25 mouse cellular contexts compared by ENCODE assay signal in genomic region chr1:195021831-195022230, GRCm38 (mm10).
DNase-seq lines count a peak whose midpoint lies in the region; ATAC-seq and TF ChIP-seq lines count a peak whose summit lies in the region.
"Had no signal": no experiment of that assay in that cellular context is flagged by ENCODE, and none has a peak within 500 bp of the region (broad histone marks: within the 10 kb centered on the region; RNA-seq: fewer than 3 reads in every experiment).

No protein-coding gene starts in this region.

- H3K36me3 ChIP-seq in hindbrain, embryonic 11.5 days (ENCODE audit: control insufficient read depth, insufficient read depth, low read length): no peaks in the 10 kb centered on the region
- H3K36me3 ChIP-seq: heart, embryonic 15.5 days; hindbrain, embryonic 12.5 days had no signal

- no peak overlapping the region for H3K9ac ChIP-seq in hindbrain, embryonic 11.5 days (ENCODE audit: low read depth, low read length)
- H3K9ac ChIP-seq: forebrain, embryonic 13.5 days; heart, embryonic 12.5 days; heart, embryonic 15.5 days; hindbrain, embryonic 12.5 days; hindbrain, embryonic 15.5 days had no signal

- peak; percentile 41 for DNase-seq in heart, adult 11 months
- no peak for DNase-seq in heart, postnatal 4 days
- peak; percentile 21 for DNase-seq in 416B (ENCODE audit: low read depth)
- no peak for DNase-seq in hindbrain, embryonic 11.5 days (ENCODE audit: low spot score)
- DNase-seq: adrenal gland, adult 2 months; adrenal gland, postnatal 14 days; B cell, adult 2 months; cerebellum, adult 11-12 months; cerebellum, adult 8-10 months; cerebellum, postnatal 10 days; cerebellum, postnatal 36 days; gastrocnemius, postnatal 14 days; heart, postnatal 10 days; heart, postnatal 36 days had no signal

- no peak for TF ChIP-seq CTCF in cortical plate, adult 2 months (IDR thresholded peaks at IDR 0.05; ENCODE audit: extremely low read depth, insufficient read depth, low read length)

- no peak for ATAC-seq in megakaryocyte-erythroid progenitor cell, adult 5-6 weeks (replicated peaks; ENCODE audit: low FRiP score, low TSS enrichment, poor library complexity, severe bottlenecking)
- no peak for ATAC-seq in hindbrain, embryonic 11.5 days (ENCODE audit: low FRiP score)
- ATAC-seq: forebrain, embryonic 13.5 days; forebrain, embryonic 16.5 days had no signal

- no peak for TF ChIP-seq POLR2A in cortical plate, adult 2 months (IDR thresholded peaks at IDR 0.05; ENCODE audit: extremely low read depth, insufficient read depth, low read length)

- H3K4me2 ChIP-seq in hindbrain, embryonic 11.5 days (replicated peaks; ENCODE audit: low read depth, low read length): no peak overlapping the region
- H3K4me2 ChIP-seq: forebrain, embryonic 13.5 days; heart, embryonic 12.5 days; heart, embryonic 15.5 days; hindbrain, embryonic 12.5 days; hindbrain, embryonic 15.5 days had no signal

- H3K9me3 ChIP-seq in hindbrain, embryonic 11.5 days (ENCODE audit: control insufficient read depth, low read length): no peaks in the 10 kb centered on the region
- H3K9me3 ChIP-seq: forebrain, embryonic 10.5 days; forebrain, embryonic 13.5 days; G1E; heart, embryonic 12.5 days; heart, embryonic 15.5 days; hindbrain, embryonic 12.5 days; hindbrain, embryonic 15.5 days had no signal

- peak overlapping the region; percentile 22; the same call in 1 of the 2 replicates for H3K4me3 ChIP-seq in cortical plate, adult 2 months (ENCODE audit: insufficient read depth, low read length)
- no peak overlapping the region for H3K4me3 ChIP-seq in hindbrain, embryonic 11.5 days (ENCODE audit: low read depth, low read length)
- H3K4me3 ChIP-seq: forebrain, embryonic 10.5 days; forebrain, embryonic 13.5 days; heart, embryonic 12.5 days; heart, embryonic 15.5 days; hindbrain, embryonic 12.5 days; hindbrain, embryonic 15.5 days had no signal

- WGBS in hindbrain, embryonic 11.5 days: 85% methylated on average over 2 of the region's 2 CpGs

- no peaks in the 10 kb centered on the region for H3K27me3 ChIP-seq in hindbrain, embryonic 11.5 days (ENCODE audit: control insufficient read depth, insufficient read depth, low read length)
- H3K27me3 ChIP-seq: CH12.LX; forebrain, embryonic 13.5 days; heart, embryonic 12.5 days; heart, embryonic 15.5 days; hindbrain, embryonic 12.5 days; hindbrain, embryonic 15.5 days had no signal

- peaks cover 11% of the 10 kb centered on the region; the same call in 1 of the 2 replicates for H3K4me1 ChIP-seq in cortical plate, adult 2 months (ENCODE audit: control insufficient read depth, insufficient read depth, low read length)
- no peaks in the 10 kb centered on the region for H3K4me1 ChIP-seq in hindbrain, embryonic 11.5 days (replicated peaks; ENCODE audit: control insufficient read depth, insufficient read depth, low read length)

- H3K27ac ChIP-seq in cortical plate, adult 2 months (ENCODE audit: insufficient read depth, low read length): no peak overlapping the region
- no peak overlapping the region for H3K27ac ChIP-seq in hindbrain, embryonic 11.5 days (ENCODE audit: low read depth, low read length)
- H3K27ac ChIP-seq: forebrain, embryonic 10.5 days; forebrain, embryonic 13.5 days; heart, embryonic 15.5 days; hindbrain, embryonic 12.5 days; hindbrain, embryonic 15.5 days had no signal

Comparison
In these comparisons a context has a peak if more than half of its experiments do, and no peak if none do; other contexts are left out.
1. DNase-seq: peak in heart, adult 11 months (single experiment) and 416B (single experiment); none in heart, postnatal 4 days (single experiment) and hindbrain, embryonic 11.5 days (single experiment).